Mouse (Mus musculus) ES-E14 (cell line): Measurements from ENCODE around the gene Etnk1.

Experiments
- HCFC1 ChIP-seq: IDR thresholded peaks from 2 replicates; pipeline ENCODE4 v1.6.1; 2012; ENCODE audit warnings: low read length, inconsistent platforms, borderline replicate concordance; ENCODE audit not compliant: insufficient read depth
- MAFK ChIP-seq: IDR thresholded peaks from 2 replicates; pipeline ENCODE4 v1.6.1; 2014; ENCODE audit warnings: mild to moderate bottlenecking, low read depth, low read length, inconsistent platforms; ENCODE audit not compliant: insufficient read depth
- ZNF384 ChIP-seq: IDR thresholded peaks from 2 replicates; pipeline ENCODE4 v1.6.1; 2012; ENCODE audit warnings: low read depth, low read length, inconsistent platforms

DNA sequence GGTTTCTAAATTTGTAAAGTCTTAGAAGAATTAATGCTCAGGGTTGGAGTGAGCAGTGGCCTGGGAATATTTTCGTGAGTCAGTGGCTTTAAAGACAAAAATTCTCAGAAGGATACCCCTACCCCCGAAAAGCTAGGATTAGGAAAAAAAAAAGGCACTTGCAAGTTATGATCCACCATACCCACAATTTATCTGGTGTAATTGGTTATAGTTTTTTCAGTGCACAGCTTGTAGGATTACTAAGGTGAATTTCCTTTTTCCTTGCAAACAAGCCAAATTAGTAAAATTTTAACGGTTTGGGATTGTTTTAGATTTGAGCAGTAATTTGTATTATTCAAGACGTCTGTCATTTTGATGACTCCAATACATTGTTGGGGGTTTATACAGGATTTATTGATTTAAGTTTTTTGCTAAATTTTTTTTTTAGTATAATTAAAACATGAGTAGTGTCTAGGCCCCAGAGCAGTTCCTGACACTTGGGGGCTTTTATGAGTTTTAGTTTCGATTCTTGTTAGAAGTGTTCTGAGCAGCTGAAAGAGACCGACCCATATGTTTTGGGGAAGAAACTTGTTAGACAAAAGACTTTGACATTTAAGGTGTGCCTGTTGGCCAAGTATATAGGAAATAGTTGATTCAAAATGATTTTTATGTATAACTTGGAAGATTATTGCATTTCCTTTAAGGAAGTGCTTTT lies 1.1 kb downstream of the Etnk1 start:
- TF ChIP-seq ZNF384 (no peak), MAFK (no peak), HCFC1 (no peak)
